Mouse (Mus musculus): ENCODE measurements around the gene Fam114a2.
A peak's percentile ranks its signal among the peaks of the same experiment; 100 is the strongest.

Gene Fam114a2

DNA sequence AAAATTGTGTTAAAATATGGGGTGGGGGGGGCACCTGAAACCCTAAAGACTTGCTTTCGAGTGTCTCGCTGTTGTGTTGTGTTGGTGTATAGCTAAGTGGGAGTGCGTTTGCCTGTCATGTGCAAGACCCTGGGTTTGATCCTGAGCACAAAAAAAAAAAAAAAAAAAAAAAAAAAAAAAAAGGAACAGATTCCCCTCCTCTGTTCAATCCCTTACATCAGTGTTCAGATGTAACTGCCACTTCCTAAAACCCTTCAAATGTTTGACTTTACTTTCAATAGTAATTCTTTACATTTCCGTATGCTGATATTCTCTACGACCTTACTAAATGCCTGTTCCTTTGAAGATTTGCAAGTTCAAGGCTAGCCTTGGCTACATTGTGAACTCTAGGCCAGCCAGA is 887 bp upstream of the Fam114a2 start:
- DNase-seq (ENCODE audit: low spot score in 2 of 2) = no peak

DNA sequence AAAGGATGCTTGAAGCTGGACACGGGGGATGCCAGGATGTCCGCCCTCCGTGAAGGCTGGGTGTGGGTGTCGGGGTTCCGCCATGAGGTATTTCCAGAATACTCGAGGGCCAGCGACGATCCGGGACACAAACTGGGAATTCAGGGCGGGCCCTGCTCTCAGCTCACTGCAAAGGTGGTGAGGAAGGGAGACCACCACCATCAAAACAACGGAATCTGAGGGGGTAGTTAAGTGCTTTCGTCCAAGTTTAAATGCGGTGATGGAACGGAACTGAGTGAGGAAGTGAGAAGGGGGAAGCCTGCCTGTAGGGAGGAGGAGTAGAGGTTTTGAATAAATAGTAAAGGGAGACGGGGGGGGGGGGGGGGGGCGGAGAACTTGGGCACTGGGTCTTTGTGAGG is 333 bp upstream of the Fam114a2 start:
- no peak for DNase-seq (ENCODE audit: low spot score in 2 of 2)

DNA sequence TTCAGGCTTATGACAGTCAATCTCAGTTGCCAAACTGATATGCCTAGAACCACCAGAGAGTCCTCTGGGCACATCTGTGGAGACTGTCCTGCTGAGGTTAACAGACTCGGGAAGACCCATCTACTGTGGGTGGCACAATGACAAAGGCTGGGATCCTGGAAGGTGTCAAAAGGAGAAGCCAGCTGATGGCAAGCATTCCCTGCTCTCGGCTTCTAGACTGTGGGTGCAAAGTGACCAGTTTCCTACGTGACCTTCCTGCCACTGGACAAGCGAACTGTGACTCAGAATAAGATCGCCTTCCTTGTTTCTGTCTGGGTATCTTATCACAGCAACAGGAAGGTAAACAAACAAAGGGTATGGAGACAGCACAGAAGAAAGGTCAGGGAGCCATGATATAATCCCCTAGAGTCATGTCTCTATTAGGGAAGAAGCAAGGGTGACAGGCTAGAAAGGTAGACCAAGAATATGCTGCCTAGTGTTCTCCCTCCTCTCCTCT is 1.4 kb downstream of the Fam114a2 start:
- no peak for DNase-seq (ENCODE audit: low spot score in 2 of 2)

DNA sequence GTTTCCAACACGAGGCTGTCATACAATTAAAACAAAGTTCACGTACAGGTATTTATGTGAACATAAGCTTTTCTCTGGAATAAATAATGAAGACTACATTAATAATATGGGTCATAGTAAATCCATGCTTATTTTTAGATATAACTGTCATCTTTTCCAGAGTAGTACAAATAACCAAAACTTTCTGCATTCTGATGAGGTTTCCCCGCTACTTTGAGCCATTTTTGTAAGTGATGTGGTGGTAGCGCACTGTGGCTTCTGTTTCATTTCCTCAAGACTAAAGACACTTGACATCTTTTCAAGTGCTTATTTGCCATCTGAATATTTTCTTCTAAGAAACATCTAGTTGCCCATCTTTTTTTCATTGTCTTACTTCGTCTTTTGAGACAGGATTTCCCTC is 3.2 kb downstream of the Fam114a2 start:
- no peak for DNase-seq (ENCODE audit: low spot score in 2 of 2)

DNA sequence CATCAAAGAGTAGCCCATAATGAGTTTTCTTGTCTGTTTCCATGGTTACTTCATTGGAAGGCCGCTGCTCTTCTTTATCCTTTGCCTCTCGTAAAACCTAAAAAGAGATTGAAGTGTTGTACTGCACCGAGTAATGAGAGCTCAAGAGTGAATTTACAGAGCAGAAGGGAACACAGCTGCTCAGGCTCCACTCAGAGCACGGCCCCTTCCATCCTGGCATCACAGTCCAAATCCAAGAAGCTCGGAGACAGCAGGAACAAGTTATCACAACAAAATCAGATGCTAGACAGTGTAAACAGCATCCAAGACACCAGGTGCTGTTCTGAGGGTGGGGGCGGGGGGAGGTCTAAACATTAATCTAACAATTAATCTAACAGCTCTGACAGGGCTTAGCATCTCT is 11.5 kb downstream of the Fam114a2 start:
- no peak for DNase-seq (ENCODE audit: low spot score in 2 of 2)

DNA sequence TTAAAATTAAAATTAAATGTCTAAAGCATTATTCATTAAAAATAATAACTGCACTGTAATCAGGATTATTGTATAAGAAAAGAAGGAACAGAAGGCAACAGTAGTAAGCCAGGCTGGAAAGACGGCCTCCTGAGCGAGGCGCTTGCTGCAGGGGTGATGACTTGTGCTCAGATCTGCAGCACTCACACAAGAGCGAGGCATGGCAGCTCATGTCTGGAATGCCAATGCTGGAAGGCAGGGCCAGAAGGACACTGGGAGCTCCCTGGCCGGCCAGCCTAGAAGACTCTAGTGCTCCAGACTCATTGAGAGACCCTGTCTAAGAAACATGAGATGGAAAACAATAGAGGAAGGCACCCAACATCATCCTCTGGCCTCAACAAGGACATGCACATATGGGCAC is 15.3 kb downstream of the Fam114a2 start:
- no peak for DNase-seq (ENCODE audit: low spot score in 2 of 2)

DNA sequence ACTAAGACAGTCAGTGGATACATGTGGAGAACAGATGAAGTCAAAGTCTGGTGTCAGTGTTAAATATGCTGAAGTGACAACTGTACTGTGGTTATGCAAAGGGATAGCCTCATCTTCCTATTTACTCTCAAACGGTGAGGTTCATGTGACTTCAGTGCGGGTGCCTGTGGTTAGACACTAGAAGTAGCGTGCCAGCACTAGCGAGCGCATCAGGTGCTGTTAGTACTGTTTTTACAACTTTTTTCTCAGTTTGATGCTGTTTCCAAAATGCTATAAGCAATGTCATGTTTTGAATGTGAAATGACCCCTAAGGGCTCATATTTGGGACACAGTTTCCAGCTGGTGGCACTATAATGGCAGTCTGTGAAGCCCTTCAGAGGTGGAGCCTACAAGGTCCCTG is 20.2 kb downstream of the Fam114a2 start:
- DNase-seq (ENCODE audit: low spot score in 2 of 2) = no peak

DNA sequence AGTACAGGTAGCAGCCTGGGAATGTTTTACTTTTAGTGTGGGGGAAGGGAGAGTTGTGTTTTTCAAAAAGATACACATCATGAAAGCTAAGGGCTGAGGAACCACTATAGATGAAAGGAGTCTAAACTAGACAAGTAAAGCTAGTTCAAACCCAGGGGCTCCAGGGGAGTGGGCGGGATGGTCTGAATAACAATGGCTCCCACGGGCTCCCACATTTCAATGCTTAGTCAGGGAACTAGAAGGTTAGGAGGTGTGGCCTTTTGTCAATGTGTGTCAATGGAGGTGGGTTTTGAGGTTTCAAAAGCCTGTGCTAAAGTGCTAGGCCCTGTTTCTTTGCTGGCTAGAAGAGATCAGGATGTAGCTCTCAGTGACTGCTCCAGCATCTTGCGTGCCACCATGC is 20.7 kb downstream of the Fam114a2 start:
- DNase-seq (ENCODE audit: low spot score in 2 of 2) = no peak

DNA sequence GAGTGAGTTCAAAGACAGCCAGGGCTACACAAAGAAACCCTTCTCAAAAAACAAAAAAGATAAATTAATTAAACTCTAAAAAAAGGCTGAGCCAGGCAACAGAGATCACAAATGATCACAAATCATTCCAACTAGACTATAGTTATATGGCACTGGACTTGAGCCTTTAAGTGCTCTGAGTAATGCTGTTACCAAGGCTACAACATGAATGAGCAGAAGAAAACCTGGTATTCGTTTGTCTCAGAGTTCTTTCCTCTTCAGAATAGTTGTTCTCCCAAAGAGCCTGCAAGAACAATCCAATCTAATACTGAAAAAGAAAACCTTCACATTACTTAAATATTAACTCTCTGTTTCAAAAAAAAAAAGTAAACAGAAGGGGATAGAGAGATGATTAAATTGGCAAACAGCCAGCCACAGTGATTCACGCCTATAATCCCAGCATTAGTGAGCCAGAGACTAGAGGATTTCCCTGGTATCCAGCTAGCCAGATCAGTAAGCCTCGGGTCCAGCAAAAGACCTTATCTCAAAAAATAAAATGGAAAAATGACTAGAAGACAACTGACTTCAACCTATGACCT is 21.9 kb downstream of the Fam114a2 start:
- no peak for DNase-seq (ENCODE audit: low spot score in 2 of 2)

DNA sequence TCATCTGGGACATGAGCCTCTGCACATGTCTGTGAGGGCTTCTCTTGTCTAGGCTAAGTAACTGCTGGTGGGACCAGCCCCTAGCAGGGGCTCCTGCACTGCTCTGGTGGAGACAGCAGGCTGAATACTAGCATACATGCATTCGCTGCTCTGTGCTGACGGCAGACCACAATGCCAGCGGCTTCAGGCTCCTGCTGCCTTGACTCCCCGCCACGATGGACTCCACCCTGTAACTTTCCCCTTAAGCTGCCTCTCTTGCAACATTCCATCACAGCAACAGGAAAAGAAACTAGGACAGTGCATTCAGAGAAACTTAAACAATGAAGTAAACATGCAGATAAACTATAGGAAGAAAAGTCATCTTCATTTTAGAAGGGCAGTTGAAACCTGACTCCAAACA is 30.0 kb downstream of the Fam114a2 start:
- DNase-seq (ENCODE audit: low spot score in 2 of 2) = no peak

DNA sequence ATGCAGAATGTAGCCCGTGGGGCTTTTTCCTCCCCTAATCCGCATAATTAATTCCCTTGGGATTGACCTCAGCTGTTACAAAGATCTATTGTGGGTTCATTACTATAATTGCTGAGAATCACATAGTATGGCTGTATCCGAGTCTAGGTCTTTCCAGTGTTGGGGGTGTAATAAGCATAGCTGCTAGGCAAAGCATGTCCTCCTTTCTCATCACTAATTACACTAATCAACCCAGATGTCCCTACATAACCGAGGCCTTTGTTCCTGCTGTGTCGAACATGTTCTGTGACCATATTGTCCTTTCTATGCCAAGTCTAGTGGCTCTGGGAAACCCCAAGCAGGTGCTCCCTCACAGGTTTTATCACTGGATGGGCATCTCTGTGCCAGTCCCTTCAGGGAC is 40.3 kb downstream of the Fam114a2 start:
- no peak for DNase-seq (ENCODE audit: low spot score in 2 of 2)

DNA sequence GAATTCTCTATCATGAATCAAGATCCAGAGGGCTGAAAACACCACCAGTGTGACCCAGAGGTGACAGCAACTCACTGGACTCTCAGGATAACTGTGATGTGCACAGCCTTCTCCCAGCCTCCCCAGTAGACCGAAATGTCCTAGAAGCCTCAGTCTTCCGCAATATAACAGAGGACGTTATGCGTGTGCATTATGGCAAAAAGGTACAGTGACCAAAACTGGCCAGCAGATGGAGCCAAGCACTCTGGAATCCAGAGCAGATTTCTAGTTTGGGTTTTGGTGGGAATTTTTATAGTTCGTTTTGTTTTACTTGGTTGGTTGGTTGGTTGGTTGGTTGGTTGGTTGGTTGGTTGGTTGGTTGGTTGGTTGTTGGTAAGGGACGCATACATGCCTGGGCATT is 43.3 kb downstream of the Fam114a2 start:
- DNase-seq (ENCODE audit: low spot score in 2 of 2) = peak in 1 of 2 experiments; percentile 20

DNA sequence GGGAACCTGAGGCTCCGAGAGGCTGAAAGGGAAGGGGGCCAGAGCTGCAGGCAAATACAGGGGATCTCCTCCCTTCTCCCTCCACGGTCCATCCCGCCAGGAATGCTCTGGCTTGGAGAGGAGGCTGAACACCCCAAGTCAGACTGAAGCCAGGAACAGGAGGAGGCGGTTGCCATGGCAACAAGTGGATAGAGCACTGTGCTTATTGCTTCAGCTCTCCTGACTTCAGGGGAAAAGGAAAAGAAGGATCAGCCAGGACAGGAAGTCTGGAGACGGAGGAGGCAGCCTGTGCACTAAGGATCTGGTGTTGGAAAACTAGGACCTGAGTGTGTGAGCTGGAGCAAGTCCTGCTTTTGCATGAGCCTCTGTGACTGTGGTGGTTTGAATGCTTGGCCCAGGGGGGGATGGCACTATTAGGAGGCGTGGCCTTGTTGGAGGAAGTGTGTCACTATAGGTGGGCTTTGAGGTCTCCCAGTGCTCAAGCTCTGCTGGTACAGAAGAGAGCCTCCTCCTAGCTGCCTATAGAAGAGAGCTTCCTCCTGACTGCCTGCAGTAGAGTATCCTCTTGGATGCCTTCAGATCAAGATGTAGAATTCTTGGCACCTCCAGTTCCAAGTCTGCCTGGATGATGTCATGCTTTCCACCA is 44.0 kb downstream of the Fam114a2 start:
- DNase-seq (ENCODE audit: low spot score in 2 of 2) = no peak

DNA sequence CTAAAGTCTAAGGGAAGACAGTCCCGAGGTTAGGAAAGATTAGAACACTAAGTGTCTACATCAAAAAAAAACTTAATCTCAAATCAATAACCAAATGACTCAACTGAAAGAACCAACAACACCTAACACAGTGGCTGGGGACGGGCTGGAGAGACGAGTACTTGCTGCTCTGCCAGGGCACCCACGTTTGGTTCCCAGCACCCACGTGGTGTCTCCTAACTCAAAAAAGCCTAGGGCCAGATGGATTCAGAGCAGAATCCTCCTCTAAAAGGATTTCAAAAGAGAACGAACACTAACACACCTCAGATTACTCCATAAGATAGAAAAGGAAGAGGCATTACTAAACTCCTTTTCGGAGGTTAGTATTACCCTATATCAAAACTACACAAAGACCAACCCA is 47.4 kb downstream of the Fam114a2 start:
- DNase-seq (ENCODE audit: low spot score in 2 of 2) = no peak

DNA sequence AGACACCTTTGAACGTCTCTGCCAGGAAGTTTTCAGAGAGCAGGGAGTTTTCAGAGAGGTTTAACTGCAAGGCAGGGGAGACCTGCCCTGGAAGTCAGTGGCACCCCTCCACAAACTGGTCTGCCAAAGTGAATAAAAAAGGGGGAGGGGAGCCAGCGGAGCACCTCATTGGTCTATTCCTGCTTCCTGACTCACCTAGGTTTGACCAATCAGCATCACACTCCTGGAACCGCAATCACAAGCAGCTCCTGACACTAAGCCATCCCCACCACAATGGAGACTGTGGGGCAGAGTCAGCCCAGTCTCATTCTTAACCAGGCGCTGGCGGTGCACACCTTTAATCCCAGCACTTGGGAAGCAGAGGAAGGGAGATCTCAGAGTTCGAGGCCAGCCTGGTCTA is 48.4 kb downstream of the Fam114a2 start:
- DNase-seq (ENCODE audit: low spot score in 2 of 2) = no peak

DNA sequence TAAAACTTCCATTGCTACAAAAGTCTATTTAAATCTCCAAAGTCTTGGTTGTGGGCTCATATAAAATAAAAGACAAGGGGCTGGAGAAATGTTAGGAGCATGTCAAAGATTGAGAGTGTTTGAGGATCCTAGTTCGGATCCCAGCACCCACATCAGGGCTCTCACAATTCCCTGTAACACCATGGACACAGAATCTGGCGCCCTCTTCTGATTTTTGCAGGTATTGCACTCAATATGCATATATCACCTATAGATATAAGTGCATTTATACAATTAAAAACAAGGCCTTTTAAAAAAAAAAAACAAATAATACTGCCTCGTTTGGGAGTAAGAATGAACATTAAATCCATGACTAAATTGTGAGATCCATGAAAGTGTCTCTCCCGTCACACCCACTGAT is 49.7 kb downstream of the Fam114a2 start:
- DNase-seq (ENCODE audit: low spot score in 2 of 2) = no peak

DNA sequence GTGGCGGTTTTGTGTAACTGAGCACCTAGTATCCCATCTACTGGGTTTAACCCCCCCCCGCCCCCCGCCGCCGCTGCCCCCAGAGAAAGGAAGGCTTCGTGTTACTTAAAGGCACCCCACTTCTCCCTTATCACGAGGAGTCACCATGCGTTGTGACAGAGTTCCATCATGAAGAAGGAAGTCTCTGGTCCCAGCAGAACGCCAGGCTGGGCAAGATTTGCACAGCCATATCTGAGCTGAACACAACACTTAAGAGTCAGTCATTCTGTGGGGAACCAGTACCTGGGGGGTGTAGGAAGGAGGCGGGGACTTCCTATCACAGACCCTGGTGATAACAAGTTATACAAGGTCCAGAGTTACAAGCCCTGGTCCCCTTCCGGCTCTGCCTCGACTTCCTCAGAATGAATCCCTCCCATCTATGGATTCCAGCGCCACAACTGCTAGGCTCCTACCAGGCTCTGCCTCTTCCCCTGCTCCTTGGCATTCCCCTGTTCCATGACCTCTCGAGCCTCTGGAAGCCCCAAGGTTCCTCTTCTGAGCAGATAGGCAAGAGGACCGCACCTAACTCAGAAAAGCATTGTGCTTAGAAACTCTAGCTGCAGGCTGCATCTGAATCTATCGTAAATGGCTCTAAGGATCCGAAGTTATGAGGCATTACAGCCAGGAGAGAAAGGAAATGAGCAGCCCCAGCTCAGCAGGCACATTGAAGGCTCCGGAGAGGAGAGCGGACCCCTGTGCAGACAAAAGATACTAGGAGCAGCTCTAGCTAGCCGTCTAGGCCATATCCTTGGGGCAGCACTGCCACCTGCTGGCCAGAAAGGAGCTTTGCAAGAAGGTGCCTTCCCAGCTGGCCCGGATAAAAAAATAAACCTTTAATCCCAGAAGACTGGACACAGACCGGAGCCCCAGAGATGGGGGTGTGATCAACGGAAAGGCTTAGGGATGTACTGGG is 51.0 kb downstream of the Fam114a2 start:
- DNase-seq (ENCODE audit: low spot score in 2 of 2) = peak; percentile 35 to 77

DNA sequence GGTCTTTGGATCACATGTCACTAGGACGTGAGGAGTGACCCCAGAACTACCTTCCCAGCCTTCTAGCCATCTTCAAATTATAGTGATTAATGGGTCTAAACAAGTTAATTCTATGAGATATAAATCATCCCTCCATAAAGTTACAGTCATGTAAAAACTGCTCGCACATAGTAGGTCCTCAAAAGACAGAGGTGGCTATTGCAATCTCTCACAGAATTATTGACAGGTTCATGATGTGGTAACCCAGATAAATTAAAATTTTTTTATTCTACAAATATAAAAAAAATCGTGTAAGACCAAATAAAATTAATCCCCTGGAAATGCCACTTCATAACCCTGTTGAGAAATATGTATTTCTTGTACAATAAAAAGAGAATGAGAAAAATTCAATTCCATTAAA is 52.6 kb downstream of the Fam114a2 start:
- no peak for DNase-seq (ENCODE audit: low spot score in 2 of 2)

DNA sequence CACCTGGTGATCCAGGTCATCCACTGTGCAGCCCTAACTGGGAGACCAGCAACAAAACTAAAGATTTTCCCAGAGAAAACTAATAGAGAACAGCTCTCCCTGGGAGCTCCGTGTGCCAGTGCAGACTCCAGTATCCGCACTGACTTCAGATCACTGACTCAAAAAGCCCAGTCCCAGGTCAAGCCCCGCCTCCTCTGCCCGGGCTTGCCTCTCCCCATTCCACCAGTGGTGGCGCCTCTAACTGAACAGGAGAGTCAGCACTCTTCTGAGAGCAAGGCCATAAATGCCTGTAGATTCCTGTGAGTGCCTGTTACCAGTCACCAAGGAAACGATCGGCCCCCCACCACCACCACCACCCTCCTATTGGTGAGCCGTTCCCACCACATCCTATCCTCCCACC is 53.4 kb downstream of the Fam114a2 start:
- no peak for DNase-seq (ENCODE audit: low spot score in 2 of 2)

DNA sequence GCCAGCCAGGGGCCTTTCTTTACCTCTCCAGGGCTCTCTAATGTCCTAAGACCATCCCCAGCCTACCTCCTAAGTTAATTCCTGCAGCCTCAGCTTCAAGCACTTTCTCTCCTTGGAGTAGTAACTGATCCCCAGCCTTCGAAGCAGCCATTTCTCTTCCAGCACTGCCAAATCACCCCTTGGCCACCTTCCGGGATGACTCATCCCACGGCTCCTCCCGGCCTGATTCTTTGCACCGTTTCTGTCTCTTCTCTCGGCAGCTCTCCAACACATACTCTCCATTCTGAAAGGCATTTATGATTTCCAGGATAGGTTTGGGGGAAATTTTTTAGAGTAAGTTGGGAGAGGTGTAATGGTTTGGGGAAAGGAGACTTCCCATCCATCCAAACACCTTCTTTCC is 58.7 kb downstream of the Fam114a2 start:
- no peak for DNase-seq (ENCODE audit: low spot score in 2 of 2)

DNA sequence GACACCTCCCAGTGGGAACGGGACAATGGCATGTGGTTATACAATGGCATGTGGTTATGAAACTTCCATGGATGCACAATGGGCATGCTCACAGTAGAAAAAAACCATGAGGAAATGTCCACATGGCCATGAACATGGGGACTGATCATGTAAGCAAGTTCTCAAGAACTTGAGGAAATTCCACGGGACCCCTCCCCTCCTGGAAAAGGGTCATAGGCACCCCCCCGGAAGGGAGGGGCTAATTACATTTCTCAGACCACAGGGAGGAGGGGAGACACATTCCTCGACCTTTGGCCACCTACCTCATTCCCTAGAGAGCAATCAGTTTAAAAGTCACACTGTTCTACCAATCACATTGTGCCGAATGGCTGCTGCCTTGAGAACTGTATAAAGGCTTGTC is 64.0 kb downstream of the Fam114a2 start:
- DNase-seq (ENCODE audit: low spot score in 2 of 2) = no peak

DNA sequence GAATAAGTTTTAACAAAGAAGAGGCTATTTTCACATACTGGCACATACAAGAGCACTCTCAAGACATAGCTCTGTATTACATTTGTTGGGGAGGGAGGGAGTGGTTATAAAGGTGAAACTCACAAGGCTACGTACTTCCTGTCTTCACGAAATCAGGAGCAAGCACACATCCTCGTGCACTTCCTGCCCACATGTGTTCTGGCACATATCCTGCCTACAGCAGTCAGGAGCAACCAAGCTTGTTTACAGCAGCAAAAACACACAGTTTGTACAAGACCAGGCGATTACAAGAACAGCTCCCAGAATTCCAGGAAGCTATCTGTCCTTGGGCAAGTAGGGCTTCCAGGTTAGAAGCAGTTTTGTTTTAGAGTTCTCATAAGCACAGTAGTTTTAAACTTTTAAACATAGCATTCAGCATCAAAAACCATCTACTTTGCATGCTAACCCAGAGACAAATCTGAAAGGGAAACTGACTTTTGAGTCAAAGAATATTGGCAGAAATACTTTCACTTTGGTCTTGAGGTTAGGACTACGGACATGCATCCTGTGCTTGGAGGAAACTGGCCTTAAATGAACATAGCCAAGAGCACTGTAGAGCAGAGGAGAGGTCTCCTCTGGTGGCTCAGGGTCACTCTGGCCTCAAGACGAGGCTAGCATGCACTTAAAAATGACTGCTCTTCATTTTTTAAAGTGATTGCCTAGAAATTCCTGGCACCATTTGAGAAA is 73.0 kb downstream of the Fam114a2 start:
- DNase-seq (ENCODE audit: low spot score in 2 of 2) = no peak
